In genomic region chr3:147080768-147081448, GRCm38 (mm10) we compare ENCODE assay signal across 19 mouse cellular contexts.
DNase-seq lines count a peak whose midpoint lies in the region; ATAC-seq and TF ChIP-seq lines count a peak whose summit lies in the region.
"Had no signal": no experiment of that assay in that cellular context is flagged by ENCODE, and none has a peak within 500 bp of the region (broad histone marks: within the 10 kb centered on the region; RNA-seq: fewer than 3 reads in every experiment).

No protein-coding gene starts in this region.

- intact Hi-C loops in heart, adult 2 months (cut with DNase I), result no loop called here
- intact Hi-C loops in heart, postnatal 25 days (cut with DNase I), result no loop called here
- intact Hi-C loops in heart, postnatal 36 days (cut with DNase I), result no loop called here

- H3K27ac ChIP-seq in heart, adult 2 months, result peak overlapping the region; percentile 42
- peak overlapping the region; percentile 86 for H3K27ac ChIP-seq in heart, embryonic 13.5 days (replicated peaks)
- peak overlapping the region; percentile 61; the same call in 1 of the 2 replicates for H3K27ac ChIP-seq in embryonic fibroblast, embryonic 13.5 days (ENCODE audit: insufficient read depth, low read length)
- H3K27ac ChIP-seq in heart, postnatal 0 days (ENCODE audit: low read depth), result peak overlapping the region; percentile 82
- H3K27ac ChIP-seq: intestine, embryonic 15.5 days had no signal

- TF ChIP-seq POLR2A in heart, adult 2 months (IDR thresholded peaks at IDR 0.05; ENCODE audit: insufficient read depth, low read depth, low read length), result no peak
- no peak for TF ChIP-seq POLR2A in embryonic fibroblast, embryonic 13.5 days (IDR thresholded peaks at IDR 0.05; ENCODE audit: low read depth, low read length)

- ATAC-seq in heart, embryonic 13.5 days (ENCODE audit: extremely low read depth, insufficient number of reproducible peaks, low FRiP score, low TSS enrichment), result no peak
- peak; percentile 63; the same call in 1 of the 2 replicates for ATAC-seq in heart, postnatal 0 days (ENCODE audit: insufficient read depth, low read depth)
- ATAC-seq: intestine, embryonic 15.5 days had no signal

- H3K9ac ChIP-seq in heart, adult 2 months (ENCODE audit: low read depth, low read length), result no peak overlapping the region
- H3K9ac ChIP-seq in heart, embryonic 13.5 days, result no peak overlapping the region
- no peak overlapping the region for H3K9ac ChIP-seq in heart, postnatal 0 days (replicated peaks; ENCODE audit: low read depth, low read length)
- H3K9ac ChIP-seq: hindbrain, embryonic 14.5 days; intestine, embryonic 15.5 days had no signal

- peak overlapping the region; percentile 42 for H3K4me2 ChIP-seq in heart, embryonic 13.5 days
- H3K4me2 ChIP-seq in heart, postnatal 0 days (ENCODE audit: low read depth, low read length), result peak overlapping the region; percentile 21; the same call in 1 of the 2 replicates
- H3K4me2 ChIP-seq: hindbrain, embryonic 14.5 days; intestine, embryonic 15.5 days had no signal

- no peaks in the 10 kb centered on the region for H3K27me3 ChIP-seq in heart, adult 2 months (ENCODE audit: control insufficient read depth, insufficient read depth, low read length)
- H3K27me3 ChIP-seq in heart, embryonic 13.5 days (replicated peaks), result no peaks in the 10 kb centered on the region
- H3K27me3 ChIP-seq in heart, postnatal 0 days (ENCODE audit: control insufficient read depth, insufficient read depth, low read length), result no peaks in the 10 kb centered on the region
- H3K27me3 ChIP-seq: CH12.LX; intestine, embryonic 15.5 days had no signal

- H3K36me3 ChIP-seq in heart, adult 2 months (ENCODE audit: control insufficient read depth, insufficient read depth, low read length), result no peaks in the 10 kb centered on the region
- no peaks in the 10 kb centered on the region for H3K36me3 ChIP-seq in heart, embryonic 13.5 days
- H3K36me3 ChIP-seq in heart, postnatal 0 days (replicated peaks; ENCODE audit: control insufficient read depth, insufficient read depth, low read length), result no peaks in the 10 kb centered on the region
- H3K36me3 ChIP-seq: hindbrain, embryonic 10.5 days; intestine, embryonic 15.5 days had no signal

- H3K79me2 ChIP-seq in heart, adult 2 months (replicated peaks; ENCODE audit: control insufficient read depth, insufficient read depth, low read length), result no peaks in the 10 kb centered on the region

- H3K4me3 ChIP-seq in heart, adult 2 months, result no peak overlapping the region
- no peak overlapping the region for H3K4me3 ChIP-seq in heart, embryonic 13.5 days
- no peak overlapping the region for H3K4me3 ChIP-seq in embryonic fibroblast, embryonic 13.5 days (ENCODE audit: insufficient read depth, low read length)
- no peak overlapping the region for H3K4me3 ChIP-seq in heart, postnatal 0 days (ENCODE audit: low read depth, low read length)
- H3K4me3 ChIP-seq: erythroblast, embryonic 14.5 days; hindbrain, embryonic 10.5 days; intestine, embryonic 15.5 days had no signal

- H3K4me1 ChIP-seq in heart, adult 2 months (ENCODE audit: control insufficient read depth, insufficient read depth, low read length), result no peaks in the 10 kb centered on the region; the same call in 1 of the 2 replicates
- H3K4me1 ChIP-seq in heart, embryonic 13.5 days, result peaks cover 34% of the 10 kb centered on the region
- H3K4me1 ChIP-seq in embryonic fibroblast, embryonic 13.5 days (ENCODE audit: control insufficient read depth, insufficient read depth, low read length), result no peaks in the 10 kb centered on the region
- H3K4me1 ChIP-seq in heart, postnatal 0 days (ENCODE audit: control insufficient read depth, insufficient read depth), result peaks cover 12% of the 10 kb centered on the region
- H3K4me1 ChIP-seq: intestine, embryonic 15.5 days had no signal

- DNase-seq in heart, adult 2 months, result no peak
- no peak for DNase-seq in heart, postnatal 25 days (ENCODE audit: low spot score)
- no peak for DNase-seq in heart, postnatal 36 days
- peak; percentile 57 for DNase-seq in heart, postnatal 0 days (ENCODE audit: low spot score)
- DNase-seq in spleen, postnatal 14 days (ENCODE audit: low spot score in 2 of 2), result no peak
- DNase-seq: adrenal gland, adult 2 months; adrenal gland, postnatal 25 days; cerebellum, adult 18-20 months; cerebellum, adult 9-11 months; cerebellum, postnatal 36 days; gastrocnemius, postnatal 10 days; kidney, adult 18-20 months had no signal

- no peak for TF ChIP-seq EP300 in heart, adult 2 months (IDR thresholded peaks at IDR 0.05; ENCODE audit: insufficient read depth, low read depth, low read length)
- no peak for TF ChIP-seq EP300 in heart, postnatal 0 days (IDR thresholded peaks at IDR 0.05; ENCODE audit: low read depth)

- WGBS in heart, adult 2 months, result 33% methylated on average over 4 of the region's 4 CpGs
- 26% methylated on average over 4 of the region's 4 CpGs for WGBS in heart, embryonic 13.5 days
- 20% methylated on average over 4 of the region's 4 CpGs for WGBS in heart, postnatal 0 days

- no peaks in the 10 kb centered on the region for H3K9me3 ChIP-seq in heart, embryonic 13.5 days
- no peaks in the 10 kb centered on the region for H3K9me3 ChIP-seq in heart, postnatal 0 days (replicated peaks; ENCODE audit: control insufficient read depth, low read length)
- H3K9me3 ChIP-seq: hindbrain, embryonic 10.5 days; intestine, embryonic 15.5 days had no signal

- no peak for TF ChIP-seq CTCF in heart, adult 2 months (IDR thresholded peaks at IDR 0.05)
- no peak for TF ChIP-seq CTCF in embryonic fibroblast, embryonic 13.5 days (IDR thresholded peaks at IDR 0.05; ENCODE audit: borderline replicate concordance, insufficient read depth, low read length)
- TF ChIP-seq CTCF in heart, postnatal 0 days (IDR thresholded peaks at IDR 0.05; ENCODE audit: low read depth), result no peak
